Mouse (Mus musculus) heart, adult 2 months (tissue): Measurements from ENCODE around the gene Pltp. TPM values are rescaled to one million over a fixed set of nuclear protein-coding genes. Genes with fewer than 3 reads are reported as not detected.
A peak's percentile ranks its signal among the peaks of the same experiment; 100 is the strongest.

Source experiments
- DNase-seq, 2 experiments: peaks; one replicate each; pipeline ENCODE4 v3.0.0; 2021
- H3K27ac ChIP-seq: fragments of 200-600 bp; 2 replicates; pipeline ENCODE4 v1.8.1; 2022
- H3K27me3 ChIP-seq: fragments of 200-500 bp; 2 replicates; pipeline ENCODE4 v1.6.1; 2012; ENCODE audit warnings: mild to moderate bottlenecking, low read length, inconsistent platforms, mixed read lengths; ENCODE audit not compliant: control insufficient read depth, insufficient read depth
- H3K36me3 ChIP-seq: fragments of 200-500 bp; 2 replicates; pipeline ENCODE4 v1.6.1; 2012; ENCODE audit warnings: low read length, inconsistent platforms; ENCODE audit not compliant: control insufficient read depth, insufficient read depth
- H3K4me1 ChIP-seq: fragments of 200-500 bp; 2 replicates; pipeline ENCODE4 v1.6.1; 2011; ENCODE audit warnings: low read length; ENCODE audit not compliant: control insufficient read depth, insufficient read depth
- H3K4me3 ChIP-seq: fragments of 200-600 bp; 2 replicates; pipeline ENCODE4 v1.8.1; 2022
- H3K79me2 ChIP-seq: fragments of 200-500 bp; replicated peaks from 2 replicates; pipeline ENCODE4 v1.6.1; 2012; ENCODE audit warnings: mild to moderate bottlenecking, inconsistent platforms, low read length, moderate library complexity, mixed read lengths; ENCODE audit not compliant: control insufficient read depth, insufficient read depth
- H3K9ac ChIP-seq: fragments of 200-500 bp; 2 replicates; pipeline ENCODE4 v1.6.1; 2012; ENCODE audit warnings: low read depth, mild to moderate bottlenecking, control low read depth, inconsistent platforms, low read length, mixed read lengths
- CTCF ChIP-seq: fragments of 200-600 bp; IDR thresholded peaks from 2 replicates; pipeline ENCODE4 v1.8.1; 2022; ENCODE audit warnings: antibody characterized with exemption, mild to moderate bottlenecking, moderate library complexity
- EP300 ChIP-seq: fragments of 200-500 bp; IDR thresholded peaks from 2 replicates; pipeline ENCODE4 v1.6.1; 2011; ENCODE audit warnings: low read depth, low read length, control low read depth; ENCODE audit not compliant: insufficient read depth
- POLR2A ChIP-seq: fragments of 200-500 bp; IDR thresholded peaks from 2 replicates; pipeline ENCODE4 v1.6.1; 2011; ENCODE audit warnings: mild to moderate bottlenecking, low read depth, low read length, control low read depth; ENCODE audit not compliant: insufficient read depth
- WGBS: fragments of 180-500 bp; shearing (Covaris S2); methylation state at CpG from one replicate; pipeline ENCODE4 v1.1.7; 2018; 5-methylcytosine and 5-hydroxymethylcytosine counted together
- intact Hi-C: fragments of 180-260 bp; cut with DNase I; formaldehyde crosslinking; loops from one replicate; pipeline ENCODE4 v1.15.1; 2025
- polyA plus RNA-seq: library from polyadenylated mRNA; depleted of rRNA; stranded (reverse); fragments of >200 nt; gene quantifications from 2 replicates; pipeline ENCODE4 v1.2.3, GENCODE M21; 2012
- total RNA-seq, 2 experiments: library from RNA; stranded (reverse); gene quantifications; 2 replicates each; pipeline ENCODE4 v1.2.3; 2021

Gene Pltp
- total and polyA plus RNA-seq, 3 experiments, result 33.8 to 71.2 (median 36.1) TPM

DNA sequence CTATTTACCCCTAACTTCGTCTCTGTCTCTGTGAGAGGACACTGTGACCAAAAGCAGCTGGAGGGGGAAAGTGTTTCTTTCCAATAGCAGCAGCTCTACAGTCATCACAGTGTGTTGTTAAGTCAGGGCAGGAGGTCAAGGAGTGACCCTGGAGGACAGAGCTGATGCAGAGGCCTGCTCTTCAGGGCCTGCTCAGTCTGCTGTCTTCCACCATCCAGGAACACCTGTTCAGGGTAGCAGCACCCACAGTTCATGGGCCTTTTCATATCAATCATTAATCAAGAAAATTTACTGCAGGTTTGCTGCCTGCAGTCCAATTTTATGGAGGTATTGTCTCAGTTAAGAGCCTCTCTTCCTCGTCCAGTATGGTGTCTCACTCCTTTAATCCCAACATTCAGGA lies 44.0 kb downstream of the Pltp start:
- TF ChIP-seq EP300 (no peak), CTCF (no peak), POLR2A (no peak)
- no peak overlapping the region for H3K4me3 ChIP-seq
- no peaks in the 10 kb centered on the region for H3K36me3 ChIP-seq
- H3K4me1 ChIP-seq, result no peaks in the 10 kb centered on the region
- no peak for DNase-seq
- intact Hi-C loops, result no loop called here
- H3K79me2 ChIP-seq, result no peaks in the 10 kb centered on the region
- H3K27me3 ChIP-seq, result no peaks in the 10 kb centered on the region
- H3K27ac ChIP-seq, result no peak overlapping the region
- no peak overlapping the region for H3K9ac ChIP-seq
- WGBS, result 67% methylated on average over 2 of the region's 2 CpGs

DNA sequence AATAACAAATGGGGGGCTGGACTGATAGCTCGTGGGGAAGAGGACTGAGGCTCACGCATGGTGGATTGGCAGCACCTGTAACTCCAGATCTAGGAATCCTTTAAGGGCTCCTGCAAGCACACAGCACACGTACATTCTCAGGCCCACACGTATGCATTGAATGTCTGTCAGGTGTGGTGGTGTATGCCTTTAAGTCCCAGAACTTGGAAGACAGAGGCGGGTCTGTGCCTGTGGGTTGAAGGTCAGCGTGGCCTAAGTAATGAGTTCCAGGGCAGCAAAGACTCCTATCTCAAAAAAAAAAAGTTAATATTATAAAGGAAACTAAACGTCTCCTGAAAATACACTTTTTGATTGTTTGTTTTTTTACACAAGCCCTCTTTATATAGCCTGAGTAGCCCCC lies 50.9 kb downstream of the Pltp start:
- intact Hi-C loops, result no loop called here
- Histone ChIP-seq H3K9ac (no peak overlapping the region), H3K4me1 (peaks cover 3% of the 10 kb centered on the region), H3K27me3 (no peaks in the 10 kb centered on the region), H3K36me3 (no peaks in the 10 kb centered on the region), H3K4me3 (no peak overlapping the region), H3K27ac (no peak overlapping the region), H3K79me2 (peaks cover 1% of the 10 kb centered on the region; the same call in 1 of the 2 replicates)
- 76% methylated on average over 7 of the region's 7 CpGs for WGBS
- DNase-seq, result no peak
- TF ChIP-seq POLR2A (no peak), EP300 (no peak), CTCF (no peak)

DNA sequence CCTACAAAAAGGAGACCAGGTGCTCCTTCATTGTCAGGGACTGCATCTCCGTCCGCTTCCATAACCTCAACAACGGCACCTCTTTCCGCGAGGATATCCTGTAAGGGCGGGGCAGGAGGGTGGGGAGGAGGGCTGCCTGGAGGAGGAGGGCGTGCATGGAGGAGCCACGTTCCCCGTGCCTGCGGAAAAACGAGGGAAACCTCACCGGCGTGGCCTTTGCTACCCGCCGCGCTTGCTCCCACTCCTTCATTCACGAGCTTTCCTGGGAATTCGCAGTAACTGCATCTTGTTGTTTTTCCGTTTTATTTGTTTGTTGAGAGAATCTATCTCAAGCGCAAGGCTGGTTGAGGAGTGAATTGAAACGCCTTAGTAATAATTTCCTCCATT lies 52.2 kb downstream of the Pltp start:
- intact Hi-C loops, result loop anchor here (2.0 kb wide), 1 partner anchor 17 kb away; the partner anchor contains the start of gene Zswim1
- H3K9ac ChIP-seq, result peak overlapping the region; percentile 68
- DNase-seq, result no peak
- no peaks in the 10 kb centered on the region for H3K27me3 ChIP-seq
- no peak for TF ChIP-seq CTCF
- TF ChIP-seq POLR2A, result no peak
- TF ChIP-seq EP300, result no peak
- peak overlapping the region; percentile 66 for H3K4me3 ChIP-seq
- H3K79me2 ChIP-seq, result peaks cover 1% of the 10 kb centered on the region; the same call in 1 of the 2 replicates
- H3K36me3 ChIP-seq, result no peaks in the 10 kb centered on the region
- WGBS, result 3% methylated on average over 21 of the region's 21 CpGs
- peak overlapping the region; percentile 94 for H3K27ac ChIP-seq
- peaks cover 3% of the 10 kb centered on the region for H3K4me1 ChIP-seq

DNA sequence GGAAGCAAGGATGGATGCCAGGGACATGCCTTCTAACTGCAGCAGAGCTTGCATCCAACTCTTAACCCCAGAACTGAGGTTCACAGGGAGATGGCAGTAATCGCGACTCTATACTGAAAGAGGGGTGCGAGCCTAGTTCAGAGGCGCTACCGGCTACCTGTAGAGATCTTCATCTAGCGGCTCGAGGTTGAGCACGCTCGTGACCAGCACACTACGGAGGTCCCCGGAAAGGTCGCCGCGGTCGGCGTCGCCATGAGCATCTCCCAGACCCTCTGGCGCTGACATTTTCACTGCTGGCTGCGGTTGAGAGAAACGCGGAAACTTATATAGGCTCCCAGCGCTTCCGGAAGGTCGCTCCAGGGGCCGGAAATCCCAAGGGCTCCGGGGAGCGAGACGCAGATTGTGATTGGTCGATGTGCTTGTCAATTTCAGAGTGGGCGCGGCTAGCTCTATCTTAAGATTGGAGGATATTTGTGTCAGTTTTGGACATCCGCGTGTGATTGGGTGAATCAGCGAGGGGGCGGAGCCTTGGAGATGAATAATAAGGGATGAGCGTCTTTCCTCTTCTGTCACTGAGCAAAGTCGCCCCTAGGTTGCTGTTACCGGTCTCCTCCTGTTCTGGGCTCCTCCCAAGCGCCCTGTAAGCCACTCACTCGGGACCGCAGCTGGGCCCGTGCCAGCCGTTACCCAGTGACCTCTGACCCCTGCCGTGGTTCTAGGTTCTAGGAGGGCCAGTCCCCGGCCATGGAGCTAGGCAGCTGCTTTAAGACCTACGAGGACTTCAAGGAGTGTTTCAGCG lies 52.8 kb downstream of the Pltp start, which contains the start of the genes Acot8 and Zswim3:
Gene Acot8 (minus strand): TSS at position 350 of the 799 bp plus-strand sequence.
Gene Zswim3 (plus strand): TSS at position 566 of the 799 bp plus-strand sequence.
- Histone ChIP-seq H3K4me3 (peak within 1 kb of the TSS; percentile 66), H3K9ac (peak within 1 kb of the TSS; percentile 80), H3K27ac (peak within 1 kb of the TSS; percentile 94), H3K4me1 (peaks cover 3% of the 10 kb centered on the region), H3K36me3 (no peaks in the 10 kb centered on the region), H3K79me2 (peaks cover 1% of the 10 kb centered on the region; the same call in 1 of the 2 replicates), H3K27me3 (no peaks in the 10 kb centered on the region)
- DNase-seq, result peak; percentile 98
- 0 out of 2 replicates have a peak, but pooled peaks have one; percentile 24 for TF ChIP-seq EP300
- TF ChIP-seq CTCF, result no peak
- peak; percentile 97 for TF ChIP-seq POLR2A
- under 1% methylated on average over 47 of the region's 47 CpGs for WGBS
- intact Hi-C loops, result loop anchor here (1.0 to 2.0 kb wide), 2 partner anchors 18 to 107 kb away; partner anchors contain the start of genes Zfp335 and Zswim1

DNA sequence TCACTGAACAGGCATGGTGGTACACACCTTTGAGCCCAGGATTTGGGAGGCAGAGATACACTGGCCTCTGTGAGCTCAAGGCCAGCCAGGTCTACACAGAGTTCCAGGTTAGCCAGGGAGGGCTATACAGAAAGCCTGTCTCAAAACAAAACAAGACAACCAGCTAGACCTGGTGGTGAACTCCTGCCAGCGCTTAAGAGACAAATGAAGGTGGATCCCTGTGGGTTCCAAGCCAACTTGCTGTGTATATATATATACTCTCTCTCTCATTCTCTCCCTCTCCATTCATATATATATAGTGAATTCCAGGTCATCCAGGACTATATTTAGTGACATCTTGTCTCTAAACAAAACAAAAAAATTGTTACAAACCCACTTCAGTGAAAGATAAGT lies 53.6 kb downstream of the Pltp start:
- no peak overlapping the region for H3K27ac ChIP-seq
- intact Hi-C loops, result loop anchor here (1.0 to 2.0 kb wide), 2 partner anchors 19 to 107 kb away; partner anchors contain the start of genes Zfp335 and Zswim1
- no peaks in the 10 kb centered on the region for H3K27me3 ChIP-seq
- peaks cover 3% of the 10 kb centered on the region for H3K4me1 ChIP-seq
- WGBS, result 36% methylated on average over 1 of the region's 1 CpGs
- no peak overlapping the region for H3K9ac ChIP-seq
- H3K36me3 ChIP-seq, result no peaks in the 10 kb centered on the region
- H3K79me2 ChIP-seq, result peaks cover 1% of the 10 kb centered on the region; the same call in 1 of the 2 replicates
- TF ChIP-seq EP300 (no peak), POLR2A (no peak), CTCF (no peak)
- H3K4me3 ChIP-seq, result no peak overlapping the region; the same call in 1 of the 2 replicates
- DNase-seq, result no peak
